Mouse (Mus musculus) gastrocnemius, postnatal 4 days (tissue): Measurements from ENCODE around the gene Timeless. TPM values are rescaled to one million over a fixed set of nuclear protein-coding genes. Genes with fewer than 3 reads are reported as not detected.
"Not testable (repeated sequence)": the region's sequence is repeated elsewhere in the genome, so short reads cannot be mapped to it uniquely, and the experiment has no call there.

ENCODE experiments used
- DNase-seq, 2 experiments: peaks; one replicate each; pipeline ENCODE4 v3.0.0; 2021 to 2022; ENCODE audit warnings: low spot score in 2 of 2, mixed read lengths in 2 of 2
- total RNA-seq, 2 experiments: library from RNA; stranded (reverse); gene quantifications; 2 replicates each; pipeline ENCODE4 v1.2.3; 2021

Gene Timeless
- total RNA-seq, 2 experiments from 2014 or later = 12.7 to 14.7 TPM

- no peak for DNase-seq
These were observed 19.7 kb upstream of the Timeless start for GRCm38 (mm10) chr10:128212148-128212547.

GRCm38 (mm10) chr10:128212871-128213323 is 19.0 kb upstream of the Timeless start:
- DNase-seq = peak in 1 of 2 experiments; percentile 50

GRCm38 (mm10) chr10:128214112-128214511 is 17.8 kb upstream of the Timeless start:
- DNase-seq = not testable (repeated sequence)

- DNase-seq = no peak
These were observed 16.9 kb upstream of the Timeless start for GRCm38 (mm10) chr10:128214981-128215380.

GRCm38 (mm10) chr10:128218387-128219117 is 13.3 kb upstream of the Timeless start:
- DNase-seq = no peak

GRCm38 (mm10) chr10:128221533-128222286 is 10.2 kb upstream of the Timeless start:
- no peak for DNase-seq

- DNase-seq = no peak
These were observed 6.8 kb upstream of the Timeless start for GRCm38 (mm10) chr10:128225064-128225463.

GRCm38 (mm10) chr10:128225538-128225937 is 6.3 kb upstream of the Timeless start, which contains the start of gene Mip:
Gene Mip, plus strand, starts transcription at chr10:128225838.
- DNase-seq = no peak

GRCm38 (mm10) chr10:128227592-128227991 is 4.3 kb upstream of the Timeless start:
- no peak for DNase-seq

- DNase-seq = no peak
These were observed 3.9 kb upstream of the Timeless start for GRCm38 (mm10) chr10:128228009-128228408.

GRCm38 (mm10) chr10:128230582-128230981 is 1.3 kb upstream of the Timeless start:
- DNase-seq = no peak

GRCm38 (mm10) chr10:128231146-128231545 is 719 bp upstream of the Timeless start:
- DNase-seq = no peak

GRCm38 (mm10) chr10:128232420-128232985 is 638 bp downstream of the Timeless start:
- DNase-seq = peak in 1 of 2 experiments; percentile 51

GRCm38 (mm10) chr10:128236321-128236720 is 4.5 kb downstream of the Timeless start:
- no peak for DNase-seq

GRCm38 (mm10) chr10:128237807-128238480 is 6.1 kb downstream of the Timeless start:
- DNase-seq = no peak

GRCm38 (mm10) chr10:128239140-128239539 is 7.3 kb downstream of the Timeless start:
- no peak for DNase-seq

- no peak for DNase-seq
These were observed 8.3 kb downstream of the Timeless start for GRCm38 (mm10) chr10:128240131-128240530.

- DNase-seq = no peak
These were observed 11.4 kb downstream of the Timeless start for GRCm38 (mm10) chr10:128243252-128243651.

- DNase-seq = no peak
These were observed 12.3 kb downstream of the Timeless start for GRCm38 (mm10) chr10:128244121-128244520.

GRCm38 (mm10) chr10:128247020-128247732 is 15.3 kb downstream of the Timeless start:
- DNase-seq = peak in 1 of 2 experiments; percentile 33

- DNase-seq = no peak
These were observed 18.7 kb downstream of the Timeless start for GRCm38 (mm10) chr10:128250565-128250964.
